Mouse (Mus musculus) megakaryocyte, embryonic 14.5 days (primary cell): ENCODE measurements around the gene Pcgf2.

Source experiments
- FLI1 ChIP-seq: IDR thresholded peaks from 2 replicates; pipeline ENCODE4 v1.6.1; 2012; ENCODE audit warnings: low read length, inconsistent platforms, mixed read lengths
- GATA1 ChIP-seq: IDR thresholded peaks from 3 replicates; pipeline ENCODE4 v1.6.1; 2012; ENCODE audit warnings: mixed read lengths, low read length, inconsistent platforms, borderline replicate concordance

GRCm38 (mm10) chr11:97684063-97684680 is 16.1 kb downstream of the Pcgf2 start:
- TF ChIP-seq GATA1 (no peak), FLI1 (no peak)
